Mouse (Mus musculus) embryonic fibroblast, embryonic 13.5 days (primary cell): ENCODE measurements around the gene Gbgt1.

Experiments
- CTCF ChIP-seq: IDR thresholded peaks from 2 replicates; pipeline ENCODE4 v1.5.1; 2011; ENCODE audit warnings: mild to moderate bottlenecking, control low read depth, low read length, moderate library complexity, borderline replicate concordance; ENCODE audit not compliant: insufficient read depth
- POLR2A ChIP-seq: IDR thresholded peaks from 2 replicates; pipeline ENCODE4 v1.6.1; 2011; ENCODE audit warnings: low read depth, mild to moderate bottlenecking, control low read depth, low read length, moderate library complexity

GRCm38 (mm10) chr2:28497561-28497960 lies 870 bp downstream of the Gbgt1 start:
- TF ChIP-seq CTCF, result no peak
- TF ChIP-seq POLR2A, result no peak
